Mouse (Mus musculus): ENCODE measurements at regions not wholly inside any gene's neighbourhood (a gene's known extent, or its start where the extent isn't known, plus 50 kb on each side); places are given as distances from the start of the nearest gene placed in this dataset.

- no peak for DNase-seq (ENCODE audit: extremely low read depth, low read depth)
Observed at GRCm38 (mm10) chr2:72751441-72751840, 228.8 kb downstream of the Sp3 start.

GRCm38 (mm10) chr2:72752624-72753176 lies 227.5 kb downstream of the Sp3 start:
- DNase-seq (ENCODE audit: extremely low read depth, low read depth), result peak; percentile 88

- peak; percentile 72 for DNase-seq (ENCODE audit: extremely low read depth, low read depth)
Observed at GRCm38 (mm10) chr2:72753788-72754713, 226.2 kb downstream of the Sp3 start.

- DNase-seq (ENCODE audit: extremely low read depth, low read depth), result no peak
Observed at GRCm38 (mm10) chr2:72763454-72763853, 216.8 kb downstream of the Sp3 start.

GRCm38 (mm10) chr2:72769030-72769630 lies 211.1 kb downstream of the Sp3 start:
- DNase-seq (ENCODE audit: extremely low read depth, low read depth), result no peak

- no peak for DNase-seq (ENCODE audit: extremely low read depth, low read depth)
Observed at GRCm38 (mm10) chr2:72773401-72773800, 206.8 kb downstream of the Sp3 start.

- DNase-seq (ENCODE audit: extremely low read depth, low read depth), result no peak
Observed at GRCm38 (mm10) chr2:72777330-72777729, 202.9 kb downstream of the Sp3 start.

GRCm38 (mm10) chr2:72777806-72778510 lies 202.3 kb downstream of the Sp3 start:
- no peak for DNase-seq (ENCODE audit: extremely low read depth, low read depth)

GRCm38 (mm10) chr2:72779268-72780163 lies 200.7 kb downstream of the Sp3 start:
- DNase-seq (ENCODE audit: extremely low read depth, low read depth), result no peak

GRCm38 (mm10) chr2:72781369-72782275 lies 198.6 kb downstream of the Sp3 start:
- no peak for DNase-seq (ENCODE audit: extremely low read depth, low read depth)

- DNase-seq (ENCODE audit: extremely low read depth, low read depth), result no peak
Observed at GRCm38 (mm10) chr2:72782355-72782754, 197.9 kb downstream of the Sp3 start.

- no peak for DNase-seq (ENCODE audit: extremely low read depth, low read depth)
Observed at GRCm38 (mm10) chr2:72785365-72786043, 194.7 kb downstream of the Sp3 start.

GRCm38 (mm10) chr2:72786044-72786737 lies 194.1 kb downstream of the Sp3 start:
- DNase-seq (ENCODE audit: extremely low read depth, low read depth), result no peak

GRCm38 (mm10) chr2:72787616-72788015 lies 192.6 kb downstream of the Sp3 start:
- DNase-seq (ENCODE audit: extremely low read depth, low read depth), result no peak

- no peak for DNase-seq (ENCODE audit: extremely low read depth, low read depth)
Observed at GRCm38 (mm10) chr2:72791496-72791895, 188.8 kb downstream of the Sp3 start.

GRCm38 (mm10) chr2:72793424-72793823 lies 186.8 kb downstream of the Sp3 start:
- no peak for DNase-seq (ENCODE audit: extremely low read depth, low read depth)

GRCm38 (mm10) chr2:72794501-72794900 lies 185.7 kb downstream of the Sp3 start:
- DNase-seq (ENCODE audit: extremely low read depth, low read depth), result no peak

GRCm38 (mm10) chr2:72797002-72797718 lies 183.1 kb downstream of the Sp3 start:
- no peak for DNase-seq (ENCODE audit: extremely low read depth, low read depth)
